ENCODE assay signal across 11 mouse cellular contexts in genomic region chr7:123307236-123307635, GRCm38 (mm10).
"Had no signal": no experiment of that assay in that cellular context is flagged by ENCODE, and none has a peak within 500 bp of the region (broad histone marks: within the 10 kb centered on the region; RNA-seq: fewer than 3 reads in every experiment).

No protein-coding gene starts in this region.

- DNase-seq: liver; liver, embryonic 13.5 days; liver, postnatal 0 days; lung, adult 18-20 months; lung, adult 2 months; lung, embryonic 14.5 days; lung, postnatal 10 days; lung, postnatal 14 days; lung, postnatal 36 days; lung, postnatal 4 days; midbrain, embryonic 14.5 days had no signal
